Mouse (Mus musculus) cerebellum, adult 2 months (tissue): ENCODE measurements around the gene Rgs7bp.

ENCODE experiments used
- CTCF ChIP-seq: fragments of 200-500 bp; IDR thresholded peaks from 2 replicates; pipeline ENCODE4 v1.5.1; 2011; ENCODE audit warnings: low read depth, mild to moderate bottlenecking, control low read depth, low read length, moderate library complexity, borderline replicate concordance; ENCODE audit not compliant: insufficient read depth
- POLR2A ChIP-seq: fragments of 200-500 bp; IDR thresholded peaks from 2 replicates; pipeline ENCODE4 v1.6.1; 2011; ENCODE audit warnings: low read length, control low read depth, borderline replicate concordance; ENCODE audit not compliant: insufficient read depth

DNA sequence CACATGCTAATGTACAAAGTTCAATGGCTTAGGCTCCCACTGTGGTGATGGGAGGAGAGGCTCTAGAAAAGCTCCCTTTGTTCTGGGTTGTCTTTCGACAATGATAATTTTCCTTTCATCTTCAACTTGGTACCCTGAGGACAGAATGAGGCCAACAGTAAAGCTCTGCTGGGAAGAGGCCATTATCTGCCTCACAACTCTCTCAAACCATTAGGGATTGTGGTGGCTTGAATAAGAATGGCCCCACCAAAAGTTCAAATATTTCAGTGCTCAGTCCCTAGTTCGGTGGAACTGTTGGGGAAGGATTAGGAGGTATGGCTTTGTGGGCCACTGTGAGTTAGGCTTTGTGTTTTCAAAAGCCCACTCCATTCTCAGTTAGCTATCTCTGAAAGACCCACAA is 138.6 kb downstream of the Rgs7bp start:
- TF ChIP-seq CTCF = no peak
- no peak for TF ChIP-seq POLR2A
